ENCODE assay signal across 8 mouse cellular contexts in genomic region chr12:65037546-65037937, GRCm38 (mm10). TPM values are rescaled to one million over a fixed set of nuclear protein-coding genes. Genes with fewer than 3 reads are reported as not detected.
DNase-seq lines count a peak whose midpoint lies in the region; ATAC-seq and TF ChIP-seq lines count a peak whose summit lies in the region.

No protein-coding gene starts in this region.

- H3K9ac ChIP-seq in kidney, embryonic 15.5 days = no peak overlapping the region; the same call in 1 of the 2 replicates
- peak overlapping the region; percentile 96 for H3K9ac ChIP-seq in heart, embryonic 16.5 days (ENCODE audit: low read length)
- no peak overlapping the region for H3K9ac ChIP-seq in lung, postnatal 0 days (replicated peaks; ENCODE audit: low read depth)

- 14% methylated on average over 4 of the region's 4 CpGs for WGBS in kidney, embryonic 15.5 days
- WGBS in heart, embryonic 16.5 days = 10% methylated on average over 4 of the region's 4 CpGs
- WGBS in lung, postnatal 0 days = 16% methylated on average over 4 of the region's 4 CpGs

- H3K9me3 ChIP-seq in kidney, embryonic 15.5 days (replicated peaks) = no peaks in the 10 kb centered on the region
- H3K9me3 ChIP-seq in heart, embryonic 16.5 days (replicated peaks; ENCODE audit: control insufficient read depth, low read length) = no peaks in the 10 kb centered on the region
- no peaks in the 10 kb centered on the region for H3K9me3 ChIP-seq in lung, postnatal 0 days (ENCODE audit: low read length)

- no peak for ATAC-seq in kidney, embryonic 15.5 days (replicated peaks; ENCODE audit: low FRiP score)
- ATAC-seq in heart, embryonic 16.5 days (replicated peaks; ENCODE audit: extremely low read depth, insufficient read depth, low FRiP score) = no peak
- ATAC-seq in lung, postnatal 0 days = no peak

- DNase-seq in kidney, adult 18-20 months = no peak
- peak; percentile 43 for DNase-seq in brain, adult 2 months (ENCODE audit: low read depth, low spot score)
- peak; percentile 63 for DNase-seq in lung, postnatal 0 days (ENCODE audit: low spot score)
- DNase-seq in frontal cortex, adult 2 months (ENCODE audit: extremely low spot score in 1 of 2, low spot score in 1 of 2) = no peak
- no peak for DNase-seq in left cerebral cortex, adult 11 months (ENCODE audit: low spot score)
- DNase-seq in thymus, postnatal 10 days (ENCODE audit: low spot score in 2 of 2) = no peak

- H3K27me3 ChIP-seq in kidney, embryonic 15.5 days = no peaks in the 10 kb centered on the region
- no peaks in the 10 kb centered on the region for H3K27me3 ChIP-seq in heart, embryonic 16.5 days (ENCODE audit: control insufficient read depth, insufficient read depth, low read length)
- no peaks in the 10 kb centered on the region for H3K27me3 ChIP-seq in lung, postnatal 0 days (replicated peaks; ENCODE audit: insufficient read depth, low read length)

- TF ChIP-seq EP300 in lung, postnatal 0 days (IDR thresholded peaks at IDR 0.05) = no peak

- H3K4me3 ChIP-seq in kidney, embryonic 15.5 days (replicated peaks) = peak overlapping the region; percentile 90
- H3K4me3 ChIP-seq in heart, embryonic 16.5 days (ENCODE audit: low read length) = peak overlapping the region; percentile 94
- H3K4me3 ChIP-seq in lung, postnatal 0 days (ENCODE audit: low read depth, low read length) = peak overlapping the region; percentile 92; the same call in 1 of the 2 replicates

- peak overlapping the region; percentile 66 for H3K4me2 ChIP-seq in kidney, embryonic 15.5 days
- peak overlapping the region; percentile 84 for H3K4me2 ChIP-seq in heart, embryonic 16.5 days (ENCODE audit: low read depth, low read length)
- H3K4me2 ChIP-seq in lung, postnatal 0 days (replicated peaks; ENCODE audit: low read depth, low read length) = peak overlapping the region; percentile 57

- H3K4me1 ChIP-seq in kidney, embryonic 15.5 days = peaks cover 18% of the 10 kb centered on the region
- H3K4me1 ChIP-seq in heart, embryonic 16.5 days (ENCODE audit: control insufficient read depth, insufficient read depth, low read length) = peaks cover 19% of the 10 kb centered on the region
- peaks cover 14% of the 10 kb centered on the region for H3K4me1 ChIP-seq in lung, postnatal 0 days (ENCODE audit: insufficient read depth, low read depth, low read length)

- no peak overlapping the region for H3K27ac ChIP-seq in kidney, embryonic 15.5 days
- H3K27ac ChIP-seq in heart, embryonic 16.5 days (ENCODE audit: low read length) = no peak overlapping the region
- no peak overlapping the region for H3K27ac ChIP-seq in lung, postnatal 0 days (ENCODE audit: low read length)

- TF ChIP-seq CTCF in lung, postnatal 0 days (IDR thresholded peaks at IDR 0.05) = no peak

- H3K36me3 ChIP-seq in kidney, embryonic 15.5 days = peaks cover 11% of the 10 kb centered on the region; the same call in 1 of the 2 replicates
- 0 out of 2 replicates have a peak, but pooled peaks cover 2% of the 10 kb centered on the region for H3K36me3 ChIP-seq in heart, embryonic 16.5 days (ENCODE audit: control insufficient read depth, insufficient read depth)
- no peaks in the 10 kb centered on the region for H3K36me3 ChIP-seq in lung, postnatal 0 days (ENCODE audit: insufficient read depth, low read length)

RNA-seq across cellular contexts. Expression of gene Prpf39, which starts 1.4 kb away (rescaled TPM):
- 52.3 and 55.4 TPM in 2 replicates for polyA plus RNA-seq in kidney, embryonic 15.5 days (2015; fragmentation: Nextera tagmentation; extraction: Ambion mirVana)
- 28.6 and 32.7 TPM in 2 replicates for polyA plus RNA-seq in heart, embryonic 16.5 days (2015; fragmentation: Nextera tagmentation; extraction: Ambion mirVana)
- 27.9 and 32.1 TPM in 2 replicates for polyA plus RNA-seq in lung, postnatal 0 days (2015; fragmentation: Nextera tagmentation; extraction: Ambion mirVana)
- 44.5 and 50.9 TPM in 2 replicates for polyA plus RNA-seq in frontal cortex, adult 2 months (2012; rRNA removed)

RNA-seq across cellular contexts. Expression of gene Fkbp3, which starts 36.3 kb away (rescaled TPM):
- polyA plus RNA-seq in kidney, embryonic 15.5 days (2015; fragmentation: Nextera tagmentation; extraction: Ambion mirVana) = 492 and 540 TPM in 2 replicates
- polyA plus RNA-seq in heart, embryonic 16.5 days (2015; fragmentation: Nextera tagmentation; extraction: Ambion mirVana) = 466 and 516 TPM in 2 replicates
- polyA plus RNA-seq in lung, postnatal 0 days (2015; fragmentation: Nextera tagmentation; extraction: Ambion mirVana) = 131 and 141 TPM in 2 replicates
- polyA plus RNA-seq in frontal cortex, adult 2 months (2012; rRNA removed) = 270 and 323 TPM in 2 replicates

RNA-seq across cellular contexts. Expression of gene Fancm, which starts 37.9 kb away (rescaled TPM):
- 9.9 and 10.3 TPM in 2 replicates for polyA plus RNA-seq in kidney, embryonic 15.5 days (2015; fragmentation: Nextera tagmentation; extraction: Ambion mirVana)
- polyA plus RNA-seq in heart, embryonic 16.5 days (2015; fragmentation: Nextera tagmentation; extraction: Ambion mirVana) = 5.0 TPM in 2 replicates
- 3.7 and 4.1 TPM in 2 replicates for polyA plus RNA-seq in lung, postnatal 0 days (2015; fragmentation: Nextera tagmentation; extraction: Ambion mirVana)
- polyA plus RNA-seq in frontal cortex, adult 2 months (2012; rRNA removed) = 6.7 and 7.4 TPM in 2 replicates

Comparison
In these comparisons a context has a peak if more than half of its experiments do, and no peak if none do; other contexts are left out.
1. DNase-seq: peak in brain, adult 2 months (single experiment) and lung, postnatal 0 days (single experiment); none in kidney, adult 18-20 months (single experiment), frontal cortex, adult 2 months (0 of 2), left cerebral cortex, adult 11 months (single experiment) and thymus, postnatal 10 days (0 of 2).
2. Peak in every context shown above with its lines, with median percentiles within 50 percentile points of each other: H3K4me2 ChIP-seq and H3K4me3 ChIP-seq.